Mouse (Mus musculus) thymus, adult 2 months (tissue): ENCODE data around the gene Gm17428. TPM values are rescaled to one million over a fixed set of nuclear protein-coding genes. Genes with fewer than 3 reads are reported as not detected.

Source experiments
- DNase-seq: peaks from one replicate; pipeline ENCODE4 v3.0.0; 2021
- H3K27ac ChIP-seq: fragments of 200-500 bp; 2 replicates; pipeline ENCODE4 v1.5.1; 2012; ENCODE audit warnings: low read length, control low read depth; ENCODE audit not compliant: control insufficient read depth, insufficient read depth
- H3K27me3 ChIP-seq: fragments of 200-500 bp; 2 replicates; pipeline ENCODE4 v1.6.1; 2012; ENCODE audit warnings: mild to moderate bottlenecking, low read length, moderate library complexity, mixed read lengths; ENCODE audit not compliant: control insufficient read depth, insufficient read depth
- H3K36me3 ChIP-seq: fragments of 200-500 bp; 2 replicates; pipeline ENCODE4 v1.6.1; 2012; ENCODE audit warnings: mild to moderate bottlenecking, low read length, moderate library complexity; ENCODE audit not compliant: control insufficient read depth, insufficient read depth
- H3K4me1 ChIP-seq: fragments of 200-500 bp; replicated peaks from 2 replicates; pipeline ENCODE4 v1.6.1; 2012; ENCODE audit warnings: low read length; ENCODE audit not compliant: control insufficient read depth, insufficient read depth
- H3K4me3 ChIP-seq: fragments of 200-500 bp; 2 replicates; pipeline ENCODE4 v1.5.1; 2012; ENCODE audit warnings: mild to moderate bottlenecking, low read length, control low read depth, moderate library complexity; ENCODE audit not compliant: control insufficient read depth, insufficient read depth
- CTCF ChIP-seq: fragments of 200-500 bp; IDR thresholded peaks from 2 replicates; pipeline ENCODE4 v1.5.1; 2012; ENCODE audit warnings: mild to moderate bottlenecking, control low read depth, low read length, moderate library complexity, borderline replicate concordance; ENCODE audit not compliant: control insufficient read depth, poor library complexity, insufficient read depth; ENCODE audit errors: extremely low read depth
- POLR2A ChIP-seq: fragments of 200-500 bp; IDR thresholded peaks from 2 replicates; pipeline ENCODE4 v1.6.1; 2012; ENCODE audit warnings: mild to moderate bottlenecking, low read length, control low read depth, moderate library complexity; ENCODE audit not compliant: control insufficient read depth, poor library complexity, insufficient read depth; ENCODE audit errors: extremely low read depth
- WGBS: fragments of 180-500 bp; shearing (Covaris S2); methylation state at CpG from one replicate; pipeline ENCODE4 v1.1.7; 2018; 5-methylcytosine and 5-hydroxymethylcytosine counted together
- polyA plus RNA-seq: library from polyadenylated mRNA; depleted of rRNA; stranded (reverse); fragments of >200 nt; gene quantifications from 2 replicates; pipeline ENCODE4 v1.2.3, GENCODE M21; 2012

Gm17428 gene
- polyA plus RNA-seq, 1 experiment = not detected

DNA sequence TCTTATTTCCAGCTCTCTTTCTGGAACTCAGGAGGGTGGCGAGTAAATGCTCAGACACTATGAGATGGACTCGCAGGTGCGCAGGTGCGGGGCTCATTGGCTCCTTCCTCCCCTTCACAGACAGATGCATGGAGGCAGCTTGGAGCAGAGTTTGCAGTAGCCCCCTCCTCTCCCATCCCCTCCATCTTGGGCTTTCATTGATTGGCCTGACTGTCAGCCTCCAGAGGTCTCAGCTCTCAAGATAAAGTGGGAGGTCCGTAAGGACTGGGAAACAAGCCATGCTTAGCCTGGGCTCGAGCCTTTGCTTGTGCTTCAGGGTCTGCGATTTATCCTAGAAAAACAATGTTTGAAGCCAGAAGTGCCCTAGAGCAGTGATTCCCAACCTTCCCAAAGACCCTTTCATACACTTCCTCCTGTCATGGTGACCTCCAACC is 26.0 kb downstream of the Gm17428 start:
- no peak for DNase-seq
- WGBS = 73% methylated on average over 7 of the region's 7 CpGs
- Histone ChIP-seq H3K4me1 (no peaks in the 10 kb centered on the region; the same call in 1 of the 2 replicates), H3K27ac (no peak overlapping the region), H3K4me3 (no peak overlapping the region), H3K36me3 (no peaks in the 10 kb centered on the region), H3K27me3 (no peaks in the 10 kb centered on the region)
- TF ChIP-seq POLR2A (no peak), CTCF (no peak)

DNA sequence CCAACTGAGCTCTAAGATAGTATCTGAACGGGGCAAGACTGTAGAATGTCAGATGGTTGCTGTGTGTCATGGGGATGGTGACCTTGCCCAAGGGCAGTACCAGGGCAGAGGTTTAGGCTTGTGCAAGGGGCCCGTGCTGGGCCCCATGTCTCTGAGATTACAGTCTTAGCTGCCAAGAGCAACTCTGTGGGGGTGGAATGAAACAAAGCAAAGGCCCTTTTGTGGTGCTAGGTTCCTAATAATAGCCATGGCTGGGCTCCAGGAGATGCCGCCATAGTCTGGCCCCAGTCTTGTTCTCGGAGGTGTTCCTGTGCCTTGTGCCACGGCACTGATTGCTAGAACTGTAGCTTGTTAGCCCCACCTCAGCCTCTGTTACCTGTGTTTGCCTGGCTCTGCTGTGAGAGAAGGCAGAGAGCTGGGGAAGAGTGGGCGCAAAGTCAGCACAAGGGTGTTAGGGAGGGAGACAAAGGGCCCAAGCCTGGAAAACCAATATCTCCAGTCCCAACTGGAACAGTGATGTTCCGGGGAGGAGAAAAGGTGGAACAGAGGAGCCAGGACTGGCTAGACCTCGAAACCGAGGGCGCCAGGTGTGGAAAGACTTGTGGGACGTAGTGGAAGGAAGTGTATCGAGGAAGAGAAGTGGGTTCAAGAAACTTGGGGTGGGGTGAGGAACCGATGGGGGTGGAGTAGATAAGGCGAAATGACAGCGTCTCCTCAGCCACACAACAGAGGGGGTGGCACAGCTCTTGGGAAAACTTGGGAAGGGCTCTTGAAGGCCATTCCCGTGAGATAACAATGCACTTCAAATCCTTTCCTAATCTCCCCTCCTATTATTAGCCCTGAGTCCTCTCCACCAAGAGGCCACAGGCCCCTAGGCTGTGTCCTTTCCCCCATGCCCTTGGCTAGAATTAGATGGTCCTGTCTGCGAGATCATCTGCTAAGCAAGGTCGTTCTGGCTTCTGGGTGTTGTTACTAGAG is 27.4 kb downstream of the Gm17428 start:
- H3K27ac ChIP-seq = no peak overlapping the region
- H3K4me1 ChIP-seq = no peaks in the 10 kb centered on the region; the same call in 1 of the 2 replicates
- H3K27me3 ChIP-seq = no peaks in the 10 kb centered on the region
- DNase-seq = no peak
- TF ChIP-seq POLR2A = no peak
- TF ChIP-seq CTCF = no peak
- no peak overlapping the region for H3K4me3 ChIP-seq
- WGBS = 82% methylated on average over 18 of the region's 18 CpGs
- H3K36me3 ChIP-seq = no peaks in the 10 kb centered on the region

DNA sequence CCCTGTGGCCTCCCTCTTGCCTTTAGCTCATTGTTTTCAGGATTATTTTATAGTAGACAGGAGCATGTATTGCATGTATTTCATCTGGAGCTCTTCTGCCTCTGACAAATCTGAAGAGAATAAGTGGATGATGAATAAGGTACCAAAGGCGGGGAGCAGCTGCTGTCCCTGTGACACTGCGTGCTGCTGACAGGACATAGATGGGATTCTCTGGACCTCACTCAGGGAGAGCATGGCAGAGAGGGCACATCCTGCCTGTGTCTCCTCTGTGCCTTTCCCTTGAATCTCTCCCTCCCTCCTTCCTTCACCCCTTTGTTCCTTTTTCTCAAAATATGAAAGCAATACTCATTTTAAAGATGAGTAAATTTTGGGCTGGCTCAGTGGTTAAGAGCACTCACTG is 28.8 kb downstream of the Gm17428 start:
- Histone ChIP-seq H3K27ac (no peak overlapping the region), H3K36me3 (no peaks in the 10 kb centered on the region), H3K27me3 (no peaks in the 10 kb centered on the region), H3K4me3 (no peak overlapping the region), H3K4me1 (no peaks in the 10 kb centered on the region; the same call in 1 of the 2 replicates)
- TF ChIP-seq POLR2A (no peak), CTCF (no peak)
- DNase-seq = no peak
- WGBS = 93% methylated on average over 2 of the region's 2 CpGs

DNA sequence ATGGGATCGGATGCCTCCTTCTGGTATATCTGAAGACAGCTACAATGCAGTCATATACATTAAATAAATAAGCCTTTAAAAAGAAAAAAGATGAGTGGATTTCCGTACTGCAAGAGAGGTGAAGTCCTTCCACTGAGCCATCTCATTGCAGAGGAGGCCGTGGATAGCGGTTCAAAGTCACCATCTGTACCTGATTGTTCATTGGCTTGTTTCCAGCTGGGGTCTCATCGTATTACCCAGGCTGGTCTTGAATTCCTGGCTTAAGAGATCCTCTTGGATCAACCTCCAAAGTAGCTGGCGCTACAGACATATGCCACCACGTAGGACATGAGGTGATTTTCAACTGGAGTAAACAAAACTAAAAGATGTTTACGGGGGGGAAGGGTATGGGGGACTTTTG is 29.2 kb downstream of the Gm17428 start:
- no peaks in the 10 kb centered on the region for H3K27me3 ChIP-seq
- H3K4me3 ChIP-seq = no peak overlapping the region
- H3K36me3 ChIP-seq = no peaks in the 10 kb centered on the region
- WGBS = 95% methylated on average over 8 of the region's 8 CpGs
- no peaks in the 10 kb centered on the region; the same call in 1 of the 2 replicates for H3K4me1 ChIP-seq
- TF ChIP-seq POLR2A (no peak), CTCF (no peak)
- DNase-seq = no peak
- no peak overlapping the region for H3K27ac ChIP-seq

DNA sequence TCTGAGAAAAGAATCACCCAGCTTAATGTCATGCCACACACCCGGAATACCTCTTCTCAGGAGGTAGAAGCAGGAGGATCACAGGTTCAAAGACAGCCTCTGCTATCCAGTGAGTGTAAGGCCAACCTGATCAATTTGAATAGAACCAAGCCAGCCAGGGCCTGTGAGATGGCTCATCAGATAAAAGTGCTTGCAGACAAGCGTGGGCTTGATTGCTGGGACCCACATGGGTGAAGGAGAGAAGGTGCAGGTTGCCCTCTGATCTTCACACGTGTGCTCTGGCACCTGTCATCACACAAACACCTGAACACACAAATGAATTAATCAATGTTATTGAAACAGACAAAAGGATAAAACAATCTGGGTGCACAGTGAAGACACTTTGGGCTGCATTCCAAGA is 29.8 kb downstream of the Gm17428 start:
- no peaks in the 10 kb centered on the region; the same call in 1 of the 2 replicates for H3K4me1 ChIP-seq
- no peak for DNase-seq
- H3K4me3 ChIP-seq = no peak overlapping the region
- TF ChIP-seq POLR2A (no peak), CTCF (no peak)
- no peaks in the 10 kb centered on the region for H3K27me3 ChIP-seq
- H3K36me3 ChIP-seq = no peaks in the 10 kb centered on the region
- 85% methylated on average over 3 of the region's 3 CpGs for WGBS
- no peak overlapping the region for H3K27ac ChIP-seq

DNA sequence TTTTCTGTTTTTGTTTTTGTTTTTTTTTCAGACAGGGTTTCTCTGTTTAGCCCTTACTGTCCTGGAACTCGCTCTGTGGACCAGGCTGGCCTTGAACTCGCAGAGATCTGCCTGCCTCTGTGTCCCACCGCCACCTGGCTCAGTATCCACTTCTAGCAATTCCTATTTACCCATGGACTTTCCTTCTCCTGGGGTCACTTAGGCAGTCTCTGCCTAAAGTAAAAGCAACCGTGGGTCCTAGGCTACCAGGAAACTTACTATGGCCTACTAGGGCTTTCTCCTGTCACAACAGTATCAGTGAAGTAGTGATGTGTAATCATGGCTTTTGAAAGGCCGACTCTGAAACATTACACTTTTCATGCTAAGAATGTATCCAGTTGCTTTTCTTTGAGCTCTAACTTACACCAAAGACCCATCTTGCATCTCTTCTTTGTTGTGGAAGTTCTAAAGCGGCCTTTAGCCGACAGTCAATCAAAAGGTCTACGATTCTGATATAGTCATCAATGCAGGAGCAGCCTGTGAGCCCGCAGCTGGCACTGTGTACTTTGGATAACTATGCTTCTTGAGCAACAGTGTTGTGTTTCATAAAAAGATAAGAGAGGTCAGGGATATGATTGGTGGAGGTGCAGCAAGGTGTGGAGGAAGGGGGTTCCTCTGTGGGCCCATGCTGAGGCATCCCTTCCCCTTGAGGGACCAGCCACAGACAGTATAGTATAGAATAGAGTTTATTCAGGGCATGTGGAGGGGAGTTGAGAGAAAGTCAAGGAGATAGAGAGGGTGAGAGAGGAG is 30.6 kb downstream of the Gm17428 start:
- no peaks in the 10 kb centered on the region; the same call in 1 of the 2 replicates for H3K4me1 ChIP-seq
- TF ChIP-seq CTCF = no peak
- TF ChIP-seq POLR2A = no peak
- no peak overlapping the region for H3K4me3 ChIP-seq
- H3K27ac ChIP-seq = no peak overlapping the region
- H3K27me3 ChIP-seq = no peaks in the 10 kb centered on the region
- WGBS = 95% methylated on average over 9 of the region's 9 CpGs
- H3K36me3 ChIP-seq = no peaks in the 10 kb centered on the region
- DNase-seq = no peak
